ENCODE assay signal across 34 mouse cellular contexts in genomic region chr16:64974636-64975035, GRCm38 (mm10).
"Had no signal": no experiment of that assay in that cellular context is flagged by ENCODE, and none has a peak within 500 bp of the region (broad histone marks: within the 10 kb centered on the region; RNA-seq: fewer than 3 reads in every experiment).

No protein-coding gene starts in this region.

- H3K4me3 ChIP-seq: heart, embryonic 10.5 days; heart, embryonic 12.5 days; heart, embryonic 13.5 days; heart, embryonic 15.5 days; hindbrain, embryonic 10.5 days; hindbrain, embryonic 12.5 days; hindbrain, embryonic 13.5 days; hindbrain, embryonic 15.5 days; intestine, embryonic 15.5 days; kidney, embryonic 15.5 days; layer of hippocampus, adult 2 months had no signal

- H3K27me3 ChIP-seq: heart, embryonic 12.5 days; heart, embryonic 13.5 days; heart, embryonic 15.5 days; hindbrain, embryonic 12.5 days; hindbrain, embryonic 13.5 days; hindbrain, embryonic 15.5 days; intestine, embryonic 15.5 days; kidney, embryonic 15.5 days had no signal

- ATAC-seq: hindbrain, embryonic 16.5 days; hindbrain, postnatal 0 days; intestine, embryonic 15.5 days; intestine, embryonic 16.5 days; intestine, postnatal 0 days had no signal

- DNase-seq: heart, postnatal 10 days; heart, postnatal 14 days; heart, postnatal 36 days; heart, postnatal 4 days; kidney, adult 11 months; kidney, adult 18-20 months; kidney, adult 2 months; kidney, adult 8-10 months; kidney, adult 9 months; kidney, postnatal 10 days; kidney, postnatal 14 days; kidney, postnatal 25 days; kidney, postnatal 36 days; kidney, postnatal 4 days; layer of hippocampus, adult 9-11 months; layer of hippocampus, postnatal 36 days had no signal

- H3K4me1 ChIP-seq: heart, embryonic 10.5 days; heart, embryonic 12.5 days; heart, embryonic 13.5 days; heart, embryonic 15.5 days; hindbrain, embryonic 10.5 days; hindbrain, embryonic 12.5 days; hindbrain, embryonic 13.5 days; hindbrain, embryonic 15.5 days; intestine, embryonic 15.5 days; kidney, embryonic 15.5 days had no signal

- H3K36me3 ChIP-seq: heart, embryonic 10.5 days; heart, embryonic 12.5 days; heart, embryonic 13.5 days; heart, embryonic 15.5 days; hindbrain, embryonic 10.5 days; hindbrain, embryonic 12.5 days; hindbrain, embryonic 13.5 days; hindbrain, embryonic 15.5 days; intestine, embryonic 15.5 days; kidney, embryonic 15.5 days had no signal

- H3K9ac ChIP-seq: heart, embryonic 12.5 days; heart, embryonic 13.5 days; heart, embryonic 15.5 days; hindbrain, embryonic 12.5 days; hindbrain, embryonic 13.5 days; hindbrain, embryonic 14.5 days; hindbrain, embryonic 15.5 days; intestine, embryonic 15.5 days; kidney, embryonic 15.5 days had no signal

- H3K27ac ChIP-seq: heart, embryonic 10.5 days; heart, embryonic 13.5 days; heart, embryonic 15.5 days; hindbrain, embryonic 10.5 days; hindbrain, embryonic 12.5 days; hindbrain, embryonic 13.5 days; hindbrain, embryonic 14.5 days; hindbrain, embryonic 15.5 days; hindbrain, postnatal 0 days; intestine, embryonic 15.5 days; kidney, embryonic 15.5 days; kidney, postnatal 0 days; layer of hippocampus, adult 2 months had no signal

- H3K9me3 ChIP-seq: heart, embryonic 10.5 days; heart, embryonic 12.5 days; heart, embryonic 15.5 days; hindbrain, embryonic 10.5 days; hindbrain, embryonic 12.5 days; hindbrain, embryonic 13.5 days; hindbrain, embryonic 15.5 days; intestine, embryonic 15.5 days; kidney, embryonic 15.5 days had no signal

- H3K4me2 ChIP-seq: heart, embryonic 11.5 days; heart, embryonic 12.5 days; heart, embryonic 13.5 days; heart, embryonic 15.5 days; hindbrain, embryonic 12.5 days; hindbrain, embryonic 13.5 days; hindbrain, embryonic 14.5 days; hindbrain, embryonic 15.5 days; intestine, embryonic 15.5 days; kidney, embryonic 15.5 days had no signal
